Mouse (Mus musculus): Measurements from ENCODE around the gene Cend1. TPM values are rescaled to one million over a fixed set of nuclear protein-coding genes. Genes with fewer than 3 reads are reported as not detected.
"Not testable (repeated sequence)": the region's sequence is repeated elsewhere in the genome, so short reads cannot be mapped to it uniquely, and the experiment has no call there.

The Cend1 gene
- polyA plus RNA-seq, 1 experiment: 2.2 TPM

DNA sequence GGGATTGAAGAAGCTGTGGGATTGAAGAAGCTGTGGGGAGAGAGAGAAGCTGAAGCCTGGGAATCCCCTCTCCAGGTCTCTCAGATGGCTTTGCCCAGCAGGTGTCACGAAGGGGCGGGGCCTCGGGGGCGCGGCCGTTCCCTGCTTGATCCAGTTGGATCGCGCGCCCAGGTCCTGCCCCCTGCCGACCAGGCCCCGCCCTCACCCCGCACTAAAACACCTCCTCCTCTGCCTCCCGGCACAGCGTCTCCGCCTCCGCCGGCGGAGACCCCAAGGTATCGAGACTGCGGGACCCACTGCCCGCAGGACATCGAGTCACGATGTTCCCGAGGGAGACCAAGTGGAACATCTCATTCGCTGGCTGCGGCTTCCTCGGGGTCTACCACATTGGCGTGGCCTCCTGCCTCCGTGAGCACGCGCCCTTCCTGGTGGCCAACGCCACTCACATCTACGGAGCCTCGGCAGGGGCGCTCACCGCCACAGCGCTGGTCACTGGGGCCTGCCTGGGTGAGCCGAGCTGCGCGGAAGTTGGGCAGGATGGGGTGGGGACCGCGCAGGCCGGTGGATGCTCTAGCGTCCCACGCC lies 25.8 kb upstream of the Cend1 start, which contains the start of gene Pnpla2:
Pnpla2 (plus strand) TSS at position 232 of the 585 bp plus-strand sequence.
- Histone ChIP-seq H3K27me3 (ENCODE audit: control insufficient read depth, insufficient read depth, low read length, poor library complexity, severe bottlenecking) (no peaks in the 10 kb centered on the region), H3K9ac (ENCODE audit: low read depth, poor library complexity, severe bottlenecking) (peak within 1 kb of the TSS; percentile 59), H3K36me3 (ENCODE audit: control insufficient read depth, insufficient read depth, low read length, poor library complexity, severe bottlenecking) (peaks cover 20% of the 10 kb centered on the region), H3K4me3 (ENCODE audit: low read depth, low read length) (peak within 1 kb of the TSS; percentile 88), H3K27ac (ENCODE audit: insufficient read depth, low read length) (no peak within 1 kb of the TSS), H3K4me1 (ENCODE audit: control insufficient read depth, insufficient read depth, low read length) (no peaks in the 10 kb centered on the region), H3K9me3 (replicated peaks; ENCODE audit: control insufficient read depth, insufficient read depth, low read length, poor library complexity, severe bottlenecking) (no peaks in the 10 kb centered on the region)
- no peak for TF ChIP-seq CTCF (IDR thresholded peaks at IDR 0.05; ENCODE audit: low read depth, low read length)
- peak; percentile 99 for TF ChIP-seq POLR2A (IDR thresholded peaks at IDR 0.05; ENCODE audit: insufficient read depth, low read length)
- TF ChIP-seq EP300 (IDR thresholded peaks at IDR 0.05; ENCODE audit: insufficient read depth, low read depth, low read length): no peak

DNA sequence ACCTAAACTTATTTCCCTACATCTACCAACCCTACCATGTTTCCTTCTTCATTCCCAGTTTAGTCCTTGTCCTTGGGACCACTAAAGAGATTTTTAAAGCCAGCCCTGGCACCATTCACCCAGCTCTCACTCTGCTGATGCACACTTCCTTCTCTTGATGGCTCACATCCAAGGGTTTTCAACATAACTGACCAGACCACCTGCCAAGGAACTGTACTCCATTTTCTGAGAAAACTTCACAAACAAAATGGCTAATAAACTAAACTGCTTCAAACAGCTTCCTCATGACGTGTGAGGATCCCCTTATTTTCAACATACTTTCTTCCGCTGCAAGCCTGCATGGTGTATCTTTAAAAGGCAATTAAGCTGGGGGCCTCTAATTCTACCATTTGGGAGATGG lies 24.3 kb upstream of the Cend1 start:
- Histone ChIP-seq H3K27me3 (ENCODE audit: control insufficient read depth, insufficient read depth, low read length, poor library complexity, severe bottlenecking) (no peaks in the 10 kb centered on the region), H3K9ac (ENCODE audit: low read depth, poor library complexity, severe bottlenecking) (no peak overlapping the region), H3K4me1 (ENCODE audit: control insufficient read depth, insufficient read depth, low read length) (peaks cover 1% of the 10 kb centered on the region), H3K36me3 (ENCODE audit: control insufficient read depth, insufficient read depth, low read length, poor library complexity, severe bottlenecking) (peaks cover 34% of the 10 kb centered on the region), H3K27ac (ENCODE audit: insufficient read depth, low read length) (no peak overlapping the region), H3K4me3 (ENCODE audit: low read depth, low read length) (no peak overlapping the region), H3K9me3 (replicated peaks; ENCODE audit: control insufficient read depth, insufficient read depth, low read length, poor library complexity, severe bottlenecking) (no peaks in the 10 kb centered on the region)
- TF ChIP-seq CTCF (IDR thresholded peaks at IDR 0.05; ENCODE audit: low read depth, low read length) (no peak), POLR2A (IDR thresholded peaks at IDR 0.05; ENCODE audit: insufficient read depth, low read length) (no peak), EP300 (IDR thresholded peaks at IDR 0.05; ENCODE audit: insufficient read depth, low read depth, low read length) (no peak)

DNA sequence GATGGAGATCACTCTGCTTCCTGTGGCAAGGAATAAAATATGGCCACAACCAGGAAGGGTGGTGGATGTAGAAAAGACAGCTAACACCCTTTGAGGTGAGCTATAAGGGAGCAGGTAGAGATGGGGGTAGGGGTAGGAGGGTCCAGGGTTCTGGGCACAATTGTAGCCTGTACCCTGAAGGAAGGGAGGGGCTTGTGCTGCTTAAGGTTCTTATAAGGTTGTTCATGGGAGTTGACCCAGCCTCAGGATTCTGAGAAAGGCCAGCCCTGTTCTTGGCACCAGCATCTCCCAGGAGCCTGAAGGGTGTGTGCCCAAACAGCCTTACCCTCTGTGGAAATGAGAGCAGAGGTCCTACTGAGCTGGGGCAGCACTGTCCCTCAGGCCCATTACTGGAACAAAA lies 22.6 kb upstream of the Cend1 start:
- H3K4me1 ChIP-seq (ENCODE audit: control insufficient read depth, insufficient read depth, low read length): peaks cover 1% of the 10 kb centered on the region
- no peak overlapping the region for H3K4me3 ChIP-seq (ENCODE audit: low read depth, low read length)
- H3K9me3 ChIP-seq (replicated peaks; ENCODE audit: control insufficient read depth, insufficient read depth, low read length, poor library complexity, severe bottlenecking): no peaks in the 10 kb centered on the region
- no peaks in the 10 kb centered on the region for H3K27me3 ChIP-seq (ENCODE audit: control insufficient read depth, insufficient read depth, low read length, poor library complexity, severe bottlenecking)
- H3K27ac ChIP-seq (ENCODE audit: insufficient read depth, low read length): no peak overlapping the region
- peaks cover 43% of the 10 kb centered on the region for H3K36me3 ChIP-seq (ENCODE audit: control insufficient read depth, insufficient read depth, low read length, poor library complexity, severe bottlenecking)
- no peak for TF ChIP-seq POLR2A (IDR thresholded peaks at IDR 0.05; ENCODE audit: insufficient read depth, low read length)
- TF ChIP-seq EP300 (IDR thresholded peaks at IDR 0.05; ENCODE audit: insufficient read depth, low read depth, low read length): no peak
- no peak for TF ChIP-seq CTCF (IDR thresholded peaks at IDR 0.05; ENCODE audit: low read depth, low read length)
- no peak overlapping the region for H3K9ac ChIP-seq (ENCODE audit: low read depth, poor library complexity, severe bottlenecking)

DNA sequence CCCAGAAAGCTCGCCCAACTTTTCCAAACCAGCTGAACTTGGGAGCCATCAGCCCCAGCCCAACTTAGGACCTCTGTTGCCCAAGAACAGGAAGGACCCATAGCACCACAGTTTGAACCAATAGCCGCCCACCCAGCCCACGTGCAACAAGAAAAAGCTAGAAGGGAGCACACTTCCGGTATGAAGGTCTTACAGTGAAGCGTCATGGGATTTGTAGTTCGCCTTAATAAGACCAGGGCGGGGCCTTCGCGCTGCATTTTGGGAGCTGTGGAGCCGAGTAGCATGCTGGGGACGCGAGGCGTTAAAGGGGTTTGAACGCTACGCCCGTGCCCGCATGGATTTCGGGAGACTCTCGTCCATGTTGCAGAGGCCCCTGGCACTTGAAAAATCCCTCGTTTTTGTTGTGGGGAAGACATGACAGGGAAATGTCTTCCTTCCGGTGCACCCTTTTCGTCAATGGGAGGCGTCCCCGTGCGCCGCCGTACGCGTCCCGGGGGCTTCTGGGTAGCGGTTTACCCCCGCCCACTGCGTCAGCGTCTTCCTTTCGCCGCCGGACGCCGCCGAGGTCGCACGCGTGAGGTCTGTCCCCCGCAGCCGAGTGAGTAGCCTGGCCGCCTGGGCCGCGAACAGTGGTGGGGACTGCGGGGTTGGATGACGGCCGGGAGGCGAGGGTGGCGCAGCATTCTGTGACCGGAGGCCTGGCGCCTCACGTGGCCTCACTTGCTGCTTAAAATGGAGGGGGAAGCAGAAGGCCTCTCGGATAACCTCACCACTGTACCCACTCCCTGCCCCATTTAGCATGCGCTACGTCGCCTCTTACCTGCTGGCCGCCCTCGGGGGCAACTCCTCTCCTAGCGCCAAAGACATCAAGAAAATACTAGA lies 18.1 kb upstream of the Cend1 start, which contains the start of gene Rplp2:
Rplp2 (plus strand) TSS at position 261 of the 882 bp plus-strand sequence.
- peaks cover 1% of the 10 kb centered on the region for H3K4me1 ChIP-seq (ENCODE audit: control insufficient read depth, insufficient read depth, low read length)

DNA sequence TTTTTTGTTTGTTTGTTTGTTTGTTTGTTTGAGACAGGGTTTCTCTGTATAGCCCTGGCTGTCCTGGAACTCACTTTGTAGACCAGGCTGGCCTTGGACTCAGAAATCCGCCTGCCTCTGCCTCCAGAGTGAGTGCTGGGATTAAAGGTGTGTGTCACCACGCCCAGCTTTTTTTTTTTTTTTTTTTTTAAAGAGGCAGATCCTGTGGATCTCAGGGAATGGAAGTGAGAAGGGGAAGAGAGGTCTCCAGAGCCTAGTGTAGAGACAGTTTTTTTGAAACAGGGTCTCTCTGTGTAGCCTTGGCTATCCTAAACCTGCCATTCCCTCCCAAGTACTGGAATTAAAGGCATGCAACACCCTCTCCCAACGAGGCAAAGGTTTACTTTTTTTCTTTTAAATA lies 17.1 kb upstream of the Cend1 start:
- not testable (repeated sequence) for H3K4me3 ChIP-seq (ENCODE audit: low read depth, low read length); H3K27me3 ChIP-seq (ENCODE audit: control insufficient read depth, insufficient read depth, low read length, poor library complexity, severe bottlenecking); H3K4me1 ChIP-seq (ENCODE audit: control insufficient read depth, insufficient read depth, low read length); H3K9me3 ChIP-seq (replicated peaks; ENCODE audit: control insufficient read depth, insufficient read depth, low read length, poor library complexity, severe bottlenecking)
- peak overlapping the region; percentile 89 for H3K9ac ChIP-seq (ENCODE audit: low read depth, poor library complexity, severe bottlenecking)
- H3K36me3 ChIP-seq (ENCODE audit: control insufficient read depth, insufficient read depth, low read length, poor library complexity, severe bottlenecking): peaks cover 43% of the 10 kb centered on the region
- 0 out of 2 replicates have a peak overlapping the region, but pooled peaks have one; percentile 51 for H3K27ac ChIP-seq (ENCODE audit: insufficient read depth, low read length)

More for the DNA sequence above, 18.1 kb upstream of the Cend1 start, which contains the start of gene Rplp2:
- Histone ChIP-seq H3K27ac (ENCODE audit: insufficient read depth, low read length) (peak within 1 kb of the TSS; percentile 62), H3K4me3 (ENCODE audit: low read depth, low read length) (peak within 1 kb of the TSS; percentile 96), H3K36me3 (ENCODE audit: control insufficient read depth, insufficient read depth, low read length, poor library complexity, severe bottlenecking) (peaks cover 43% of the 10 kb centered on the region), H3K9me3 (replicated peaks; ENCODE audit: control insufficient read depth, insufficient read depth, low read length, poor library complexity, severe bottlenecking) (no peaks in the 10 kb centered on the region), H3K27me3 (ENCODE audit: control insufficient read depth, insufficient read depth, low read length, poor library complexity, severe bottlenecking) (no peaks in the 10 kb centered on the region), H3K9ac (ENCODE audit: low read depth, poor library complexity, severe bottlenecking) (peak within 1 kb of the TSS; percentile 89)
- TF ChIP-seq CTCF (IDR thresholded peaks at IDR 0.05; ENCODE audit: low read depth, low read length) (no peak), EP300 (IDR thresholded peaks at IDR 0.05; ENCODE audit: insufficient read depth, low read depth, low read length) (0 out of 2 replicates have a peak, but pooled peaks have one; percentile 10), POLR2A (IDR thresholded peaks at IDR 0.05; ENCODE audit: insufficient read depth, low read length) (peak; percentile 73)

DNA sequence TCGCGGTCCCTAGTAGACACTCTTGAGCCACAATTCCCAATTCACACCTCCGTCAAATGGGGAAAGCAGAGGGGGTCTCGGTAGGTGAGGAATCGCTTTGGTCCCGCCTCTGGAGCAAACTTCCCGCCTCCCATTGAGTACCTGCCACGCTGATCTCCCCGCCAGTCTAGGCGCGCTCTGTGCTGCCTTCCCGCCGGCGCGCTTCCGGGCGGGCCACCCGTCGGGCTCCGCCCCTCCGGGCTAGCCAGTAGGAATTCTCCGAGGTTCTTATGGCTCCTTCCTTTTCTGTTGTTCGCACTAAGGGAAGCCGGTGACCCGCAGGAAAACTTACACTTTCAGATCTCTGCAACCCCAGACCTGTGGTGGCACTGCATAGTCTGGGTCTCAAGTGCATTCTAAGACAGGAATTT lies 14.5 kb upstream of the Cend1 start, which contains the start of gene Pidd1:
Pidd1 (minus strand) TSS at position 198 of the 410 bp plus-strand sequence.
- H3K4me1 ChIP-seq (ENCODE audit: control insufficient read depth, insufficient read depth, low read length): no peaks in the 10 kb centered on the region

More for the DNA sequence above, 14.5 kb upstream of the Cend1 start, which contains the start of gene Pidd1:
- H3K4me3 ChIP-seq (ENCODE audit: low read depth, low read length): peak within 1 kb of the TSS; percentile 93
- H3K36me3 ChIP-seq (ENCODE audit: control insufficient read depth, insufficient read depth, low read length, poor library complexity, severe bottlenecking): peaks cover 37% of the 10 kb centered on the region
- no peaks in the 10 kb centered on the region for H3K9me3 ChIP-seq (replicated peaks; ENCODE audit: control insufficient read depth, insufficient read depth, low read length, poor library complexity, severe bottlenecking)
- no peaks in the 10 kb centered on the region for H3K27me3 ChIP-seq (ENCODE audit: control insufficient read depth, insufficient read depth, low read length, poor library complexity, severe bottlenecking)
- peak within 1 kb of the TSS; percentile 90 for H3K9ac ChIP-seq (ENCODE audit: low read depth, poor library complexity, severe bottlenecking)
- H3K27ac ChIP-seq (ENCODE audit: insufficient read depth, low read length): peak within 1 kb of the TSS; percentile 64
- no peak for TF ChIP-seq CTCF (IDR thresholded peaks at IDR 0.05; ENCODE audit: low read depth, low read length)
- TF ChIP-seq POLR2A (IDR thresholded peaks at IDR 0.05; ENCODE audit: insufficient read depth, low read length): no peak
- TF ChIP-seq EP300 (IDR thresholded peaks at IDR 0.05; ENCODE audit: insufficient read depth, low read depth, low read length): no peak

All from ES-Bruce4 (cell line).